Mouse (Mus musculus) 3134 (cell line): ENCODE data around the gene Tm7sf2.

Source experiments
- DNase-seq: peaks from one replicate; pipeline ENCODE4 v3.0.0-alpha.2; 2011; ENCODE audit warnings: low spot score; ENCODE audit not compliant: insufficient read length; ENCODE audit errors: extremely low read depth

Gene Tm7sf2

DNA sequence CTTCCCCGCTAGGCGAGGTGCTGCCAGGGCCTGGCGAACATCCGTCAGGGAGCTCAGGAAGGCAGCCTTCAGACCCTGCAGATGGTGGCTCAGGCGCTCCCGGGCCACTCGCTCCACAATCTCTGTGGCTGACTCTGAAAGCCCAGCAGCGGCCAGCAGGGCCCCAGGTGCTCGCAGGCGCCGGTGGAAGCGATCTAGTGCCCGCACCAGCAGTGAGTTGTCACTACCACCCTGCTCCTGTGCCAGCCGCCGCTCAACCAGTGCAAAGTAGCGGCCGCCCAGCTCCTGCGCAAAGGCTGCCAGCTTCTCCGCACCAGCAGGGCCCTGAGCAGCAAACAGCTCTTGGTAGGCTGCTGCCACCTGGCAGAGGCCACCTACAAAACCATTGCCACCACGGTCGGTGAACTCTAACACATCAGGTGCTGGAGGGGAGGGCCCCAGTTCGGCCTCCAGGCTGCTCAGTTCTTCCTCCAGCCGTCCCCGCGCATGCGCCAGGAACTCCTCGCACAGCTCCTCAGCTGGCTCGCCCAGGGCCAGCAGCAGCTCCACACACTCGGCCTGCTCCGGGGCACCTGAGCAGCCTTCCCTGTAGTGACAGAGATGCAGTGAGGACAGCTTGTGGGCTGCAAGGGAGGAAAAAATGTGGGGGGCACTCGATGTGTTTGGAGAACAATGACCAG, 2.5 kb upstream of the Tm7sf2 start:
- no peak for DNase-seq

DNA sequence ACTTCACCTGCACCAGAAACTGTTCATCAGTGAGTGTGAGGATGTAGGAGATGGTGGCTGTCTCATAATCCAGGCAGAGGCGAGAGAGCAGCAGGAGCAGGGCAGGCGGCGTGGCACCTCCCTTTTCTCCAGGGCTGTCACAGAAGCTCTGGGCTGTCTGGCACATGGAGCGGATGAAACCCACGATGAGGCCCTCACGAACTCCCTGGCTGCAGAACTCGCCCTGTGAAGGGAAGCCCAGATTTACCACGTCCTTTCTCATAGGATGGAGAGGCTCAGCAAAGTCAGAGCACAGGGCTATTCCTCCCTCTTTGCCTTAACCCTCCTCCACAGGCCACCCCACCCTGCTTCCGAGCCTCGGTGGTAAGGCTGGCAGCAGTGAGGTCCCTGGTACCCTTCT, 1.7 kb upstream of the Tm7sf2 start:
- no peak for DNase-seq

DNA sequence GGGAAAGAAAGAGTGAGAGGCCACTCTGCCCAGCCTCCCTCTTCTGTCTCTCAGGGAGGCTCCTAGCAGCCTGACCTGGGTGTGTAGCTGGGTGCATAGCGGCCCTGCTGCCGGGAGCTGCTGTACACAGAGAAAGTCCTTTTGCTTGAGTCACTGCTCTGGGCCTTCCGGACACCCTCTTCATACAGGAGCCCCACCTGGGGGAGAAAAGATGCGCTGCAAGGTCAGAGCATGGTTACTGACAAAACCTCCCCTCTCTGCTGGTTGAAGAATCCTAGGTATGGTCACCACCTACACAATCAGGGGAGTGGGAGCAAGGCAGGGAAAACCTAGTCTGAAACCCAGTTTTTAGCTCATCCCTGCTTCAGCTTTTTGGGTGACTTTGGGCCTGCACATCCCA, 778 bp upstream of the Tm7sf2 start:
- no peak for DNase-seq

DNA sequence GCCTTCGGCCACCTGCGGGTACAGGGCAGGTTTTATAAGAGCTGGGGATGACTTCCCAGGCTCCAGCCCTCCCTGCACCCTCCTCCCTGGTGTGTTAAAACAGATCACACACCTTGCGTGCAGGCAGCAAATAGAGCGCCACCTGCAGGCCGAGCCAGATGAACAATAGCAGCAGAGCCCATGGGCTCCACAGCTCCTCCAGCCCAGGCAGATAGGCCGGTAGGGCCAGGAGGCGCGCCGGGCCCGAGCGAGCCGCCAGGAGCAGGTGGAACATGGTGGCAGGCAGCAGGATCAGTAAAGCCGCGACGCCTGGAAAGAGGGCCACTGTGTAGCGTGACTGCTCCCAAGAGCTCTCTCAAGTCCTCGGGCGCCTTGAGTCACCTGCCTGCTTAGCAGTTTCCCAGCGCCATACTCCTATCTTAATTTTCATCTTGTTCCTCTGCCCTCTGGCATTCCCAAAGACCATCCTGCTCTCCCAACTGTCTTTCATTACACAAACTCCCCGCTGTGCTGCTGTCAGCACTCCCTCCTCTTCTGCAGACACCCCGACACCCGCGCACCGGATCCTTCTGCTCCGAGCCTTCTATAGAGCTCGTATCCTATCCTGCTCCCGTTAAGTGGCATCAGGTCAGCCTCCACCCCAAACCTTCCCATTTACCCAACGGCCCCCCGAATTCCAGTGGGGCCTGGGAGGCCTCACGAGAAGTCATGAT, 1.0 kb downstream of the Tm7sf2 start:
- peak; percentile 78 for DNase-seq

DNA sequence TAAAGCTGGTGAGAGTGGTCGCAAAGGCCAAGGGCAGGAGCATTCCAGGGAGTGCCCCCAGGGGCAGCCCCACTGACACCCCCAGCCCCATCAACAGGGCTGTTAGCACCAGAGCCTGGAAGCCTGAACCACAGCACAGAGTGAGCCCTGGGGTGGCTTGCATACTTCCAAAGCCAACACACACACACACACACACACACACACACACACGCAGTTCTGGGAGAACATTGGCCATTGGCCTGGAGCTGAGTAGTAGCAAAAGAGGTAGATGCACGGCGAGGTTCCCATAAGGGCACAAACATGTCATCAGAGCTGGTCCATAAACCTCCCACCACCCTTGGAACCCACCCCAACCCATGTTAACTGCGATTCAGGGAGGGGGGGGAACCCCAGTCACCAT, 1.6 kb downstream of the Tm7sf2 start:
- no peak for DNase-seq

DNA sequence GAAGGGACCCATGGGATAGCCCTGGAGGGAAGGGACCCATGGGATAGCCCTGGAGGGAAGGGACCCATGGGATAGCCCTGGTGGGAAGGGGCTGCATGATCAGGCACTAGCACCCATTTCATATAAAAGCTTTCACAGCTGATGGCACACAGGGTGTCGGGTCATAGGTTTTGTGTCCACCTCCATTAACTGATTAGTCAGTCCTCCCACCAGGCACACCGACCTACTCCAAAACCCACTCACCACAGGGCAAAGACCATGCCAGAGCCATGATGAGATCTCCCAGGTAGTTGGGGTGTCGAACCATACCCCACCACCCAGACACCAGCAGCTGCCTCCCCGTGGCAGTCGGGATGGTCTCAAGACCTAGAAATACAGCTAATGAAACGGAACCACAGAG, 5.1 kb downstream of the Tm7sf2 start:
- DNase-seq, result no peak

DNA sequence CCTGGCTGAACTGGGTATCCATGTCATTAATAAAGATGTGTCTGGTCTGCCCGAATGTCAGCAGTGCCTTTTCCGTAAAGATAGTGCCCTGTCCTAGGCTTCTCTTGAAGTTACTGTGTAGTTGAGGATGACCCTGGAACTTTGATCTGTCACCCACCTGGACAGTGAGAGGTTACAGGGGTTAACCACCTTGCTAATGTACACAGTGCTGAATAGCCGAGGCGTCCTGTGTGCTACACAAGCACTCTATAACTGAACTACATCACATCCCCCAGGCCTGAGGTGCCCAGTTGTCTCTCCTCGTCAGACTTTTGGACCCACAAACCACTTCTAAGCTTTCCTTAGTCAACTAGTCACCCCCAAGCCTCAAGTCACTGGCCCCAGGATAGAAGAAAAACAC, 5.8 kb downstream of the Tm7sf2 start:
- DNase-seq, result no peak

DNA sequence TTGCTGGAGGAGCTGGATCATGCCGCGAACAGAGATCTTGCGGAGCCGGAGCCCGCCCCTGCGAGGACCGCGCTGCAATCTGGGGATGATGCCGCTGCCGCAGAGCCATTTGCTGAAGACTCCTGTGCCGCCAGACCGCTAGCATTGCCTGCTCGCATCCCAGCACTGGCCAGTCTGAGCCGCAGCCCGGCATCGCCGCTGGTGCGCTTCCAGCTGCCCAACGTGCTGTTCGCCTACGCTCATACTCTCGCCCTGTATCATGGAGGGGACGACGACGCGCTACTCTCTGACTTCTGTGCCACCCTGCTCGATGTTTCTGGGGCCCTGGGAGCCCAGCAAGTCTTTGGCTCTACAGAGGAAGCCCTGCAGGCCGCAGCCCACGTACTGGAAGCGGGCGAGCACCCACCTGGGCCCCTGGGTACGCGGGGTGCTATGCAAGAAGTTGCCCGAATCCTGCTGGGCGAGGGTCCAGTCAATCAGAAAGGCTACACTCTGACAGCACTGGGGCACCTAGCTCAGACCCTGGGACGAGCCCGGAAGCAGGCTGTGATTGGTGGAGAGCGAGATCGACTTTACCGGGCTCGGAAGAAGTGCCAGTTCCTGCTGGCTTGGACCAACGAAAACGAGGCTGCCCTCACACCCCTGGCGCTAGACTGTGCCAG, 6.4 kb downstream of the Tm7sf2 start:
- peak; percentile 65 for DNase-seq

DNA sequence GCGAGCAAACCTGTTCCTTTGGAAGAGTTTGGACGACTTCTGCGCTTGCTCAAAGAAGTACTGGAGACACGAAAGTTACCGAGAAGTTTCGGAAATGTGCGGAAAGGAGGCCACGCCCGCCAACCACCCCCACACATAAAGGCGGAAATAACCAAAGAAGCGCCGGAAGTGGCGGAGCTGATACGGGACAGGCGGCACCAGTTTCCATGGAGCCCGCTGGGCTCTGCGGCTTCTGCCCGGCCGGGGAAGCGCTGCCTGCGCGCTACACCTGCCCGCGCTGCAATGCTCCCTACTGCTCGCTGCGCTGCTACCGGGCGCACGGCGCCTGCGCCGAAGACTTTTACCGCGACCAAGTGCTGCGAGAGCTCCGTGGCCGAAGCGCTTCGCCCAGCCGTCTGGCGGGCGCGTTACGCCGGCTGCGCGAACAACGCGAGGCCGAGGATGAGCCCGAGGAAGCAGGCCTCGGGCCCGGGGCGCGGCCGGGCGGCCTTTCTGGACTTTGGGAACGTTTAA, 7.1 kb downstream of the Tm7sf2 start, which contains the start of gene Znhit2:
TSS of gene Znhit2 (plus strand) at position 172 of the 513 bp plus-strand sequence.
- peak; percentile 87 for DNase-seq

DNA sequence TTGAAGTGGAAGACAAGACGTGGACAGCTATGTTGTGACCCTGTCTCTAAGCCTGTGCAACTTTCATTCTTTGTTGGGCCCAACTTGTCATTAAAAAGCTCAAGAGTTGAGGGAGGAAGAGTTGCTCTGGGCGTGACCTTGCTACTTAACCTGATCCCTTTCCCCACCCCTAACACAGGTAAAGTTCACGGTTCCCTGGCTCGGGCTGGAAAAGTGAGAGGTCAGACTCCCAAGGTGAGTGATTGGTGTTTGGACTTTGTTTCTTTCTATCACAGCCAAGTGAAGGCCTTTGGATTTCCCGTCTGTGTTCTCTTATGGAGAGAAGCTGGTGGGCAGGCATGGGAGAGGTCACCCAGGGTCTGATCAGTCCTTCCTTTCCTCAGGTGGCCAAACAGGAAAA, 9.2 kb downstream of the Tm7sf2 start:
- no peak for DNase-seq

DNA sequence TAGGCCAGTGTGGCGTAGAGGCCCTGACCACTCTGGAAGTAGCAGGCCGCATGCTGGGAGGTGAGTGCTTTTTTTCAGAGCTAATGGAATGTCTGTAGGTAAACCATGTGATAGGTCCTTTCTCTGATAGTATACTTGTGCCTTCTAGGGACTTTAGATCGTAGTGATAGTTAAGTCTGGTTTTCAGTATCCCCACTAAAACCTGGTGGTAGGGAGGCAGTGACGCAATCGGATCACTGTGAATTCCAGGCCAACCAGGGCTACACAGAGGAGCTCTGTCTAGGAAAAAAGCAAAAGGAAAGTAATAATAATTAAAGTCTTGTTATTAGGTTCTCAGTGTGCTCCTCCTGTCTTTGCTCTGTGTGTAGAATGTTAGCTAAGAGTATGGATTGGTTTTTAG, 9.7 kb downstream of the Tm7sf2 start:
- no peak for DNase-seq

DNA sequence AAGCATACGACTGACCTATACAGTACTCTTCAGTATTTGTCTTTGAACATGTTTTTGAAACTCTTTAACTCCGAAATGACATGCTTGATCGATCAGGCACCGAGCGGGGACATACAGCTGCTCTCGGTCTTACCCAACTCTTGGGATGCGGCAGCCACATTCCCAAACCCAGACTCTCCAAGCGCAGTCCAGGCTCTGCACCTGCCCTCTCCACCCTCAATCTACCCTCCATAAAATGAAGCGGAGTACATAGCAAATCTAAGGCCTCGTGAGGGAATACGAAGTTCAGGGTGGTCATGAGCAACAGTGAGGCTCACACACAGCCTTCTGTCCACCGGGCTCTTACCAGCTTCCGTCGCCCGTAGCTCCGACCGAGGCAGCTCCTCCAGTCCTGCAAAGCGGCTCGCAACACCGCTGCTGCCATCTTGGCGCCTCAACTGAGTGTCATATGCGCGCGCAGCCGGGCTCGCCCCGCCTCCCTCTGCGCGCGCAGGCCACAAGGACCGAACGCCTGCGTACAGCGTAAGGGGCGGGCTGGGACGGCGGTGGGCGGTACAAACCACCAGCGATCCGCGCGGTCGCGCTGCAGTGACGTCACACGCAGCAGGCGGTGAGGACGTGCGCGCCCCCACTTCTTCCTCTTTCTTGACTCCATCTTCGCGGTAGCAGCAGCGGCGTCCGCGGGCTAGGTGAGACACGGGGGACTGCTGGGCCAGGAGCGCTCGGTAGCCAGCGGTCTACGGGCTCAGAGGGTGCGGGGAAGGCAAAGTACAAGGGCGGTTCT, 10.7 kb downstream of the Tm7sf2 start, which contains the start of the genes Mrpl49 and Fau:
TSS of gene Mrpl49 (minus strand) at position 473 of the 784 bp plus-strand sequence.
TSS of gene Fau (plus strand) at position 532 of the 784 bp plus-strand sequence.
- peak; percentile 98 for DNase-seq

DNA sequence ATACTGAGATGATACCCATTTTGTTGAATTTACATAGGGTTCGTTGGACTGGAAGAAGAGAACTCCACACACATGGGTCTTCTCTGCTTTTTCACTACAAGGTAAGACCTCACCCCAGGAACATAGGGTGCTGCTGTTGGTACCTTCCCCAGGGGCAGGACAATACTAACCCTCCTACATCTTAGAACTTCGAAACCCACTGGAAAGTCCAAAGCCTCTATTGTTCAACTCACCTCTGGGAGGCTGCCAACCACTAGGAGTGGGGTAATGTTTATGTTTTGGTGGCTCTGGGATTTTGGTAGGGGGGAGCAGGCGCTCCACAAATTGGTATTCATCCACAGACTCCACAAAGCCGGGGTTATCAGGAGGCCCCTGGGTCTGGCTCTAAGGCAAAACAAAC, 11.5 kb downstream of the Tm7sf2 start:
- no peak for DNase-seq

DNA sequence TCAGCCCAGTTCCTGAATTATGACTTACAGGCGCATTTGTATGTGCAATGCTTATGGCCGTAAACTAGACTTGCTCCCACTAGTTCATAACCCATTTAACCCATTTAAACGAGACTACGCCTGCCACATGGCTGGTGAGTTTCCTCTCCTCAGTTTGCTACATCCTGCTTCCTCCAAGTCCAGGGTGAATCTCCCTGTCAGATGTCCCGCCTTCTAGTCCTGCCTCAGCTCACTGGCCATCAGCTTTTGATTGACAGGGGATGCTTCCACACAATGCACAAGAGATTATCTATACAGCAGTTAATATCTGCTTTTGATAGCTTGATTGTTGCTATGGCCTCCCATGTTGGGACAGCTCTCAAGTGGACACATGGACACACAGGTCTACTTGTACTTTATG, 13.9 kb downstream of the Tm7sf2 start:
- DNase-seq, result no peak

DNA sequence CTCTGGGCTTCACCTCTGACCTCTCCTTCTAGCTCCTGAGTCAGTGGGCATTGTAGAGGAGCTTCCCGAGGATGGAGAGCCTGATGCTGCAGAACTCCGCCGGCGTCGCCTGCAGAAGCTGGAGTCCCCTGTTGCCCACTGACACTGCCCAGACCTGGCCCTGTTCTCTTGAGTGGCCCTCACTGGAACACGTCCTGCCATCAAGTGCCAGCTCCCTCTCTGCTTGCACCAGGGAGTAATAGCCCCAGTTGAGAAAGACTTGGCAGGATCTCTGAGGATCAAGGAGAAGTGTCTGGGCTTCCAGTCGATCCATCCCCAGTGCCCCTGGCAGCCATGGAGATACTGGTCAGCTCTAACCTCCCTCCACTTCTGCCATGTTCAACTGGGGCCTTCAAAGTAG, 15.7 kb downstream of the Tm7sf2 start:
- no peak for DNase-seq

DNA sequence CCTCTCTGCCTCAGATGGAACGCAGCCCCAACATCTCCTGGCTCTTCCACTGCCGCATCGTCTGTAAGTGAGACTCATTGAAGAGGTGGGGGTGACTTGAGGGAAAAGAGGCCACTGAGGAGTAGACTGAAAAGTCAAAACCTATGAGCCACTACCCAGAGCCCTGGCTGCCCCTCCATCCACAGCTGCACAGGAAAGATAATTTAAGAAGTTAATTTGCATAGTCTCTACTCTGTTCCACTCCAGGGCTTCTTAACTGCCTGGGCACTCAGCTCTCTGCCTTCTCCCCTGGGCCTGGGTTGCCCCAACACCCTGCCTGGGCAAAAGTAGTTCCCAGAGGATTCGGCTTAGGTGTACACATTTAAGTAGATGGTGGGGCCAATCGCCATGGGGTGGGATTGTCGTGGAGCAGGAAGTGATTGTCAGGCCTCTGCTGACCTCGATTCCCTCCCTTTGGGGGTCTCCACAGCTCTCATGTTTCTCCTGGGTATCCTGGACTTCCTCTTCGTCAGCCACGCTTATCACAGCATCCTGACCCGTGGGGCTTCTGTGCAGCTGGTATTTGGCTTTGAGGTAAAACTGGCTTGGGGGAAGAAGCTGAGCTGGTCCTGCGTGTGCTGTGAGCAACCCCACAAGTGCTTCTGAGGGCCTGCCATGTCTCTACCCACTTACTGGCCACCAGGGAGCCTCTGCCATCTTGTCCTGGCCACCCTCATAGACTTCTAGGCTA, 19.3 kb downstream of the Tm7sf2 start:
- no peak for DNase-seq

DNA sequence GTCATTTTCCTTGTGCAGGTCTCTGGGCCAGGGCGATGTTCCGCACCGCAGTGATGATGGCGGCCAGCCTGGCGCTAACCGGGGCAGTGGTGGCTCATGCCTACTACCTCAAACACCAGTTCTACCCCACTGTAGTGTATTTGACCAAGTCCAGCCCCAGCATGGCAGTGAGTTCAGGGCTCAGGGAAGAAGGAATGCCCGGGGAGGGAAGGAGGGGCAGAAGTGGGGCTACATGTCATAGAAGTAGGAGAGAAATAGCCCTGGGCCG, 20.3 kb downstream of the Tm7sf2 start:
- DNase-seq, result no peak

DNA sequence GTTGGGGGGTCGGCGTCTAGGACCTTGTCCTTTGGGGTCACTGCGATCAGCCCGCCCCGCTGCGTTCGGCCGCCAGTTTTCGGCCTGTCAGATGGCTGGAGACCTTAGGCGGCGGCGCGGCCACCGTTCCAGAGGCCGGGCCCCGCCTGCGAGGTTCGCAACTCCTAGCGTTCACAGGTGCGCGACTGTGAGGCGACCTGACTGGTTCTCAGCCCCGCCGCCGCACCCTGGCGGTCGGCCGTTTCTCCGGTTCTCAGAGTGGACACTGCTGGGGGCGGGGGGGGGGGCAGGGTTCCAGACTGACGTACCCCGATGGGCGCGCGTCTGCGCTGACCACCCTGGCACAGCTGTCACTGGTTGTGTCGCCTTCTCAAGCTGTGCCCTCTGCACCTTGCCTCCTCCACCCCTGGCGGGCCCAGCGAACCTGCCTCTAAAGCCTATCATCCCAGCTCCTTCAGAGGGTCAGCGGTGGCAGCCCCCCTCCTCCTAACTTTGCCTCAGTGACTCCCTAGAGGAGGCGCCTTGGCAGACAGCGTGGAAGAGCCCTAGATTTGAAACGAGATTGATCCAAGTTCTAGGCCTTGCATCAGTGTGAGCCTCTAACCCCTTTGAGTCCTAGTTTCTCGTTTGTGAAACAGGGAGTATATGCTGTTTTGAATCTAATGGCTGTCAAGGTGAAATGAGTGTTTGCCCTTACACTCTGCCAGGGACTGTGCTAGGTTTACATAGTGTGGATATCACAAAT, 20.8 kb downstream of the Tm7sf2 start:
- DNase-seq, result no peak

DNA sequence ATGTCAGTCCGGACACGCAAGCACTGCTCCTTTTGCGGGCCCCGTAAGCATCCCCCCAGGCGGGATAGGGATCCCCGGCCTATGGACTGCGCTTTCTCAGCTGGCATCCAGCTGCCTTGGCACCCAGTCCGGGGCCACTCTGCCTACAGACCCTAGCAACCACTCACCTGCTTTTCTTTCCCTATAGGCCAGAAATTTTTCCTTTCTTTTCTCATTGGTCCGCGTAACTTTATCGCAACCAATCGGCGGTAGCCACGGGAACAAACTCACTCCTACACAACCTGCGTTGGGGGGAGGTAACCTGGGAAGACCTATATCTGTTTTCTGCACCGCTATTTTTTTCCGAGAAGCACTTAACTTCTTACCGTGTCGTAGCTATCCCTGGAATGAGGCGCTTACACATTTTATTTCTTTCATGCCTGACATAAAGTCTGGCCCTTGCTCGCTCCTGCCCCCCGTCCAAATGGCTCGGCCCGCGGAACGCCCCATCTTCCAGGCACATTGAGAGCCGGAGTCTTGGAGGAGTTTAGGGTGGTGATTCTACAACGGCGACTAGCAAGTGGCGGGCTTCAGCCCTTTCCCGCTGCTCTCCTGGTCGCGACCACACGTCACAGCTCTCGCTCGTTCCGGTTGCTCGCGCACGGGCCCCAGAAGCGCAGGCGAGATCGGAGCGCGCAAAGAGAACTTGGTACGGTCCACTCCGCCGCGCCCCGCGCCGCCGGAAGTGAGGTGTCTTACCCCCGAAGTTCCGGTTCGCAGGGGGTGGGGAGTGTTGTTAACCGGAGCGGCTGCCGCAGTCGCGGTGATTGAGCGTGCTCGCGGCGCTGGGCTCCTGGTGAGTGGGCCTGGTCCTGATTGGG, 21.6 kb downstream of the Tm7sf2 start, which contains the start of gene Syvn1:
TSS of gene Syvn1 (plus strand) at position 283 of the 860 bp plus-strand sequence.
- DNase-seq, result peak; percentile 93
